In the genomic region with DNA sequence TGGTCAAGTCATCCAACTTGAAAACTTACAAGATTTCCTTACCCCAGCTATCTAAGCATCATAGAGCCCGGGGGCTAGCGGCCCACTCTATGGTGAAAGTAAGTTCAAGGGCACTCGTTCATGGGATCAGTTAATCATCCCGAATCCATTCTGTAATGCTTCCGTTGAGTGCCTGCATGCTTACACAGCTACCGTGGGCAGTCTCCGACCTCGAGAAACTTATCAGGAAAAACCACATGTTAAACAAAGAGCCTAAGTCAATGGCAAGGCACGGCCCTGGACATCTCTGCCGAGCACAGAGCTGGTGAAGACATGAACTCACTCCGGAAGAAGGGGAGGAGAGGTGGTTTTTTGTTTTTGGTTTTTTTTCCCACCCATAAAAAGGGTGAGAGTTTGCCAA, we compare ENCODE assay signal across 12 mouse cellular contexts. TPM values are rescaled to one million over a fixed set of nuclear protein-coding genes. Genes with fewer than 3 reads are reported as not detected.
A peak's percentile ranks its signal among the peaks of the same experiment; 100 is the strongest.
DNase-seq lines count a peak whose midpoint lies in the region; ATAC-seq and TF ChIP-seq lines count a peak whose summit lies in the region.
"Had no signal": no experiment of that assay in that cellular context is flagged by ENCODE, and none has a peak within 500 bp of the region (broad histone marks: within the 10 kb centered on the region; RNA-seq: fewer than 3 reads in every experiment).

No protein-coding gene starts in this region.

- no peak overlapping the region for H3K27ac ChIP-seq in lung, embryonic 14.5 days (ENCODE audit: low read depth)
- H3K27ac ChIP-seq in forebrain, embryonic 14.5 days (ENCODE audit: low read depth, low read length): no peak overlapping the region
- no peak overlapping the region for H3K27ac ChIP-seq in intestine, embryonic 15.5 days
- H3K27ac ChIP-seq: embryonic facial prominence, embryonic 12.5 days; lung, embryonic 15.5 days had no signal

- H3K4me3 ChIP-seq in lung, embryonic 14.5 days (ENCODE audit: low read depth, low read length): no peak overlapping the region
- no peak overlapping the region for H3K4me3 ChIP-seq in forebrain, embryonic 14.5 days (ENCODE audit: low read depth, low read length)
- no peak overlapping the region for H3K4me3 ChIP-seq in intestine, embryonic 15.5 days (replicated peaks)
- H3K4me3 ChIP-seq: embryonic facial prominence, embryonic 12.5 days; hindbrain, embryonic 10.5 days; lung, embryonic 15.5 days had no signal

- H3K9ac ChIP-seq in lung, embryonic 14.5 days: no peak overlapping the region
- H3K9ac ChIP-seq in forebrain, embryonic 14.5 days (ENCODE audit: low read length): no peak overlapping the region
- H3K9ac ChIP-seq in intestine, embryonic 15.5 days: no peak overlapping the region
- H3K9ac ChIP-seq: embryonic facial prominence, embryonic 12.5 days; lung, embryonic 15.5 days had no signal

- TF ChIP-seq CTCF in lung, embryonic 14.5 days (IDR thresholded peaks at IDR 0.05; ENCODE audit: low read depth): no peak

- WGBS in lung, embryonic 14.5 days: 25% methylated on average over 11 of the region's 11 CpGs
- 85% methylated on average over 11 of the region's 11 CpGs for WGBS in forebrain, embryonic 14.5 days
- 44% methylated on average over 11 of the region's 11 CpGs for WGBS in intestine, embryonic 15.5 days

- DNase-seq in lung, embryonic 14.5 days: peak; percentile 42
- no peak for DNase-seq in lung, postnatal 25 days (ENCODE audit: low spot score)
- DNase-seq in forebrain, embryonic 14.5 days (ENCODE audit: low spot score): no peak
- DNase-seq in cerebellum, postnatal 36 days: no peak
- DNase-seq: kidney, postnatal 14 days had no signal

- H3K4me2 ChIP-seq in lung, embryonic 14.5 days: no peak overlapping the region; the same call in 1 of the 2 replicates
- H3K4me2 ChIP-seq in forebrain, embryonic 14.5 days (ENCODE audit: low read length): no peak overlapping the region
- no peak overlapping the region for H3K4me2 ChIP-seq in intestine, embryonic 15.5 days (replicated peaks)
- H3K4me2 ChIP-seq: embryonic facial prominence, embryonic 12.5 days; lung, embryonic 15.5 days had no signal

- no peaks in the 10 kb centered on the region for H3K27me3 ChIP-seq in lung, embryonic 14.5 days (ENCODE audit: insufficient read depth, low read length)
- H3K27me3 ChIP-seq in forebrain, embryonic 14.5 days (replicated peaks; ENCODE audit: control insufficient read depth, insufficient read depth, low read length): no peaks in the 10 kb centered on the region
- H3K27me3 ChIP-seq in intestine, embryonic 15.5 days (replicated peaks): no peaks in the 10 kb centered on the region
- H3K27me3 ChIP-seq: embryonic facial prominence, embryonic 12.5 days; lung, embryonic 15.5 days had no signal

- no peaks in the 10 kb centered on the region for H3K9me3 ChIP-seq in lung, embryonic 14.5 days (ENCODE audit: low read depth, low read length)
- no peaks in the 10 kb centered on the region for H3K9me3 ChIP-seq in forebrain, embryonic 14.5 days (replicated peaks; ENCODE audit: control insufficient read depth, low read length)
- no peaks in the 10 kb centered on the region for H3K9me3 ChIP-seq in intestine, embryonic 15.5 days
- H3K9me3 ChIP-seq: embryonic facial prominence, embryonic 12.5 days; hindbrain, embryonic 10.5 days; lung, embryonic 15.5 days had no signal

- no peaks in the 10 kb centered on the region for H3K36me3 ChIP-seq in lung, embryonic 14.5 days (ENCODE audit: insufficient read depth)
- no peaks in the 10 kb centered on the region for H3K36me3 ChIP-seq in forebrain, embryonic 14.5 days (ENCODE audit: control insufficient read depth, insufficient read depth, low read length)
- no peaks in the 10 kb centered on the region for H3K36me3 ChIP-seq in intestine, embryonic 15.5 days
- H3K36me3 ChIP-seq: embryonic facial prominence, embryonic 12.5 days; hindbrain, embryonic 10.5 days; lung, embryonic 15.5 days had no signal

- peak; percentile 47; the same call in 1 of the 2 replicates for ATAC-seq in lung, embryonic 14.5 days (ENCODE audit: insufficient read depth)
- ATAC-seq in activated CD4-positive, CD25-positive, alpha-beta regulatory T cell, adult 4 months: peak; percentile 14
- peak; percentile 56 for ATAC-seq in inflammation-experienced regulatory T-cells, adult 6 months
- peak; percentile 90 for ATAC-seq in megakaryocyte-erythroid progenitor cell, adult 5-6 weeks (replicated peaks; ENCODE audit: low FRiP score, low TSS enrichment, poor library complexity, severe bottlenecking)
- ATAC-seq in forebrain, embryonic 14.5 days: no peak
- ATAC-seq in intestine, embryonic 15.5 days: no peak

- H3K4me1 ChIP-seq in lung, embryonic 14.5 days (ENCODE audit: insufficient read depth): peaks cover 8% of the 10 kb centered on the region; the same call in 1 of the 2 replicates
- no peaks in the 10 kb centered on the region for H3K4me1 ChIP-seq in forebrain, embryonic 14.5 days (ENCODE audit: control insufficient read depth, insufficient read depth, low read length)
- H3K4me1 ChIP-seq in intestine, embryonic 15.5 days (replicated peaks): peaks cover 7% of the 10 kb centered on the region; the same call in 1 of the 2 replicates

RNA-seq across cellular contexts. Expression of a gene that starts 9.5 kb away (rescaled TPM):
- polyA plus RNA-seq in lung, embryonic 14.5 days (2014; fragmentation: Nextera tagmentation; extraction: Ambion mirVana): 23.4 and 24.1 TPM in 2 replicates
- 1 to 10 TPM in 1 of 2 experiments, under 1 TPM in 1; 0.86 to 1.6 TPM for polyA plus RNA-seq in activated CD4-positive, CD25-positive, alpha-beta regulatory T cell, adult 4 months (2017; shearing (Covaris generic))
- 1 to 10 TPM in 2 of 3 experiments, under 1 TPM in 1; 0.53 to 1.6 (median 1.3) TPM for polyA plus RNA-seq in inflammation-experienced regulatory T-cells, adult 6 months (2017; shearing (Covaris generic))
- total RNA-seq in megakaryocyte-erythroid progenitor cell, adult 5-6 weeks (2014; fragmentation: Nextera tagmentation): 14.2 and 22.4 TPM in 2 replicates
- 8.4 and 12.3 TPM in 2 replicates for total RNA-seq in megakaryocyte-erythroid progenitor cell, adult 5-6 weeks (2017)
- 30.0 and 45.6 TPM in 2 replicates for polyA plus RNA-seq in forebrain, embryonic 14.5 days (2014; fragmentation: Nextera tagmentation; extraction: Ambion mirVana)
- polyA plus RNA-seq in intestine, embryonic 15.5 days (2015; fragmentation: Nextera tagmentation; extraction: Ambion mirVana): 21.3 and 22.4 TPM in 2 replicates

Comparison
In these comparisons a context has a peak if more than half of its experiments do, and no peak if none do; other contexts are left out.
1. ATAC-seq: peak in lung, embryonic 14.5 days (single experiment), activated CD4-positive, CD25-positive, alpha-beta regulatory T cell, adult 4 months (single experiment), inflammation-experienced regulatory T-cells, adult 6 months (single experiment) and megakaryocyte-erythroid progenitor cell, adult 5-6 weeks (single experiment); none in forebrain, embryonic 14.5 days (single experiment) and intestine, embryonic 15.5 days (single experiment).